Mouse (Mus musculus) telencephalon, adult 2 months (tissue): ENCODE data around the gene Srgap1.

Experiments
- DNase-seq: peaks from one replicate; pipeline ENCODE4 v3.0.0-alpha.2; 2011; ENCODE audit warnings: low read depth, low spot score

Srgap1 gene

DNA sequence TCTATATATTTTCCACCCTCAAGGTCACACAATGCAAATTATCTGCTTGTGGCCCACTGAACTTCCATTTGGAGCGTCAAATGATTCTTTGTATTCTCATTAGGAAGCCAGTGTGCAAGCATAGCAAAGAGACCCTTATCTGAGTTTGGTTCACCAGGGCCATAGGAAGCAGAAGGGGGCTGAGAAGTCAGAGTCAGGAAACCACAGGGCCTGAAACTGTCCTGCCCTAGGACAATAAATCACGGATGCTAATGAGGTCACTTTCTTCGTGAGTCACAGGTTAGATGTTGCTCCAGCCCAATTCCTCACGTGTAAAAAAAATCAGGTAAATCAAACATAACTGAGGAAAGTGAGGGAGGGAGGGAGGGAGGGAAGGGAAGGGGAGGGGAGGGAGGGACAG is 85.1 kb downstream of the Srgap1 start:
- no peak for DNase-seq

DNA sequence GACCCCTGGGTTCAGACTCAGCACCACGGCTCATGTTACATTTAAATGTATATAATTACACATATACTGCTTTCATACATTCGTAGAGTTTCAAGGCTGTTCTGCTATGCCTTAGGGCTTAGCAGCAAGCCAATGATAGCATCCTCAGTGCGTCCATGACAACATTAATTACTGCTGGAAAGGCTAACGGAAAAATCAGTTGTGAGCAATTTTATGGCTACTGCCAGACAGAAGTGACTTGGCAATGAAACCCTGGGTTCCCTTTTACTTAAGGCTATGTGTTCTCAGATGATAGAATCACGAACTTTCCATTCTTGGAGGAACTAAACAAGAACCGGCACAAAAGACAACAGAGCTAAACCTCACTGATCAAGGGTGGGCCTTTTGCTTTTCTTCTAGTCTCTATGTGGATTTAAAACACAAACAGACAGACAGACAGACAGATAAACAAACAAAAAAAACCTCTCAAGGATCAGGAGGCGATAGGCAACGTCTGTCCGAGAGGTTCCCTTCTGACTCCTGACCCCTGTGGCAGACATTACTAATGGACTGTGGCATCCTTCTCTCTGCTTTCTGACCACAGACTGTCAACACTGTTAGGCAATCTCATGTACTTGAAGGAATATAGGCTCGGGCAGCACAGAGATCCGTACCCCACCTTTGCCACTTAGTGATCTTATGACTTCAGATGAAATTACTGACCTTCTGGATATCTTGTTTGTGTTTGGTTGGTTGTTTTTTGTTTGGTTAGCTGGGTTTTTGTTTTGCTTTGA is 85.8 kb downstream of the Srgap1 start:
- no peak for DNase-seq

DNA sequence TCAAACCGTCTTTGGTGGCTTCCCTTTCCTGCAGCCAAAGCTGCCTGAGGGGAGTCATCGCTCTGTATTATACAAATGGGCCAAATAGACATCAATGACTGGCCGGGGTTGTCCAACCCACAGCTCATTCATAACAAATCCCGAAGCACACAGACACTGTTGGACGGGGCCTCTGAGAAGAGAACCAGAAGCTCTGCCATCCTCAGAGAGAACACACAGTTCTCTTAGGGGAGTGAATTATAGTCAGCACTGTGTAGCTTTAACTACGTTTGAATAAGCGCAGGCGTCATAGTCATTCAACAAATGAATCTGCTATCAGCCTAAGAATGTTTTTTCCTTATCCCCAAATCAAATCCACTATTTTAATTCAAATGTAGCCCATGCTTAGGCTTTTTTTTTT is 88.4 kb downstream of the Srgap1 start:
- DNase-seq = no peak

DNA sequence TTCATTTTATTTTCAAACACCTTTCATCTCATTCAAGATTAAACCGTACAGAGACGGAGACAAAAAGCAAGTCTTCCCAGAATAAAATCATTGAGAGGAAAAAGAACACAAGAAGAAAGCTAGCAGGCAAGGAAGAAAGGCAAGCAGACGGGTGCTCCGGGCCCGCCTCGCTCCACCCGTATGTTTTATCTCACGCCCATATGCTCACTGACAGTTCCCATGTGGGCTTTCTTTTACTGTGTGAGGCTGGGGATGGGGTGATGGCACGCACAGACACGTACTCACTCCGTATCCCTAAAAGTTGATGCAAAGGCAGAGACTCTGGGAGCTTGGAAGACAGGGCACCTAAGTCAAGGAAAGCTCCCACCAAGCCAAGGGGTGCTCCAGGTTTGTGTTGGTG is 90.6 kb downstream of the Srgap1 start:
- DNase-seq = no peak

DNA sequence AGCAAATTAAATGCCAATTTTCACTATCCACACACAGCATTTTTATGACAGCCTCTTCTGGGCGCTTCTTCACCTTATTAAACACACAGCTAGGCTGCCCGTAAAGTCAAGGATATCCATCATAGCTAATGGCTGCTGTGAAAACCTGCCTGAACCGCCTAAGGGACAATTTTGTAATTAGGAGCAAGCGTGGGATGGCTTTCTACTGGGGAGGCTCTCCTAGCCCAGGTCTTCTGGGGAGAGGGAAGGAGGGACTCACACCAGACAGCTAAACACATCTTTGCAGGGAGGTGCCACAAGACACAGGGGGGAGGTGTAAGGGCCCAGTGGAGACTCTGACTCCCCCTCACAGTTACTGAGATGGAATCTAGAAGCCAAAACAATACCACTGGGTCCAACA is 91.4 kb downstream of the Srgap1 start:
- DNase-seq = no peak

DNA sequence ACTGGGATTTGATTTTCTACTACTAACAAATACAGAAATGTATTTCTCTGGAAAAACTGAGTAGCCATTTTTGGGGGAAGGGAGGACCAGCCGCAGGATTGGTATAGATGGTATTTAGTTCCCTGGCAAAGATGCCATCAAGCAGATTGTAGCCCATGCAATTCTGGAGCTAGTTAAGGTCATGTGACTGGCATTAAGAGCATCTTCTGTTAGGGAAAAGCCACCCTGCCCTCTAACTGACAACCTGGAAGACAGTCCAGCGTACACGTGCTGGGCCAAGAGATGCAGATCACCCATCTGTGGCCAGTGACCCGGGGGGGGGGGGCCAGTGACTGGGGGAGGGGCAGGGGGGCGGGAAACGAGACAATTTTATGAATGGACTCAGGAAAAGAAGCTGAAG is 92.2 kb downstream of the Srgap1 start:
- DNase-seq = no peak

DNA sequence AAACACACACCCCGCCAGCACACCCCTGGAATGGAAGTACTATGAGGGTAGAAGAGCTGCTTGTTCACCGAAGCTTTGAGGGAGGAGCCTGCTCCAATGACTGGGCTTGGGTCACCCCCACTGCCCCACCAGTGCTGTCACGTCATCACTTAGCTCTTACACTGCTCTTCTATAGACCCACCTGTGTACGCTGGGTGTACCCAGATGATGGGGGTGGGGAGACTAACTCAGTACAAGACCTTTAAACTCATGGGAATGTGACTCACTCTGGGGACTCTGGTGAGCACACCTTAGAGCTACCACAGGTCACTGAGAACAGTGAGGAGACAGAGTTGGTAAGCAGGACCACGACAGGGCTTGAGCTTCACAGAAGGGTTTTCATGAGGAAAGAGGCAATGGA is 94.1 kb downstream of the Srgap1 start:
- DNase-seq = no peak

DNA sequence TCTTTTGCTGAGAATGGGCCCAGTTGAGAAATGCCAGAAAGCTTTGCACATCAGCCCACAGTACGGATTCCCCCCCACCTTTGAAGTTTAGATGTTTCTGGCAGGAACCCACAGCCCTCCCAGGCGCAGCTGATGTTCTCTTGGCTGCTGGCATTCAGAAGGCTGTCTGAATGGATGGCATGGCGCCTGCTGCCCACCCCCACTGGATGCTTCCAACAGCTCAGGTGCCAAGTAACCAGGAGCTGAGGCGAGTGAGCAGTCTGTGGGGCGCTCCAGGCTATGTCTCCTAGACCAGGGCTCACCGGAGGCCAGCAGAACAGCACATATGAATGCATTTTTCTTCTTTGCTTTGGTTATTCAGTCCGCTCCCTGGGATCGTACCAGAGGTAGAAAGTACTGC is 100.9 kb downstream of the Srgap1 start:
- peak; percentile 47 for DNase-seq

DNA sequence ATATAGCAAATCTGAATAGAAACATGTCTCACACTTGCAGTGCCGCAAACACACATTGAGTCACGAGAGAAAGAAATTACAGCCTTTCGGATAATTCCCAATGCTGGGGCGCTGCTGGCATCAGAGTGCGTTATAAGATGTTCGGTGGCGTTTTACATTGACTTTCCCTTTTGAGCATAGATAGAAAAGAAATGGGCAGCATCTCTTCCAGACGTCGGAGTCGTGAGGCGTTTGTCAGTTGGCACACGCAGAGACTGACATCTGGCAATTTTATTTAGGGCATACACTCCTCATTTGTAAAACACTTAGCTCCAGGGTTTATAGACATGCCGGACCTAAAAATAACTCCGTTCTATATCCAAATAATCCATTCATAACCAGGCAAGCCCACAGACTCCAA is 115.2 kb downstream of the Srgap1 start:
- no peak for DNase-seq

DNA sequence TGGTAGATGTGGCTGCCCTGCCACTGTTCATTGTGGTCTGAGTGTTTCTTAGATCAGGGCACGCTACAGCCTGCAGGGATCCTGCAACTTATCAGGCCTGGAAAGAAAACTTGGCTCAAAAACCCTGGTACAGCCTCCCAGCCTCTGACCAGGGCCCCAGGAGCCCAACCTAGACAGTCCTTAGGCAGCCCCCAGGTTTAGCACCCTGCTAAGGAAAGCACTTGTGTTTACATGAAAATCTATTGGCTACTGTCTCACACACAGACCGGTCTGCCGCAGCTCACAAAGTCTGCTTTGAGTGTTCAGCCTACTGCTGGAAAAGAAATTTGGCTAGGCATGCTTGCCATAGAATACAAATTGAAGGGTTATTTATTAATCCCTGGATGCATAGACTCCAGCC is 121.0 kb downstream of the Srgap1 start:
- DNase-seq = no peak

DNA sequence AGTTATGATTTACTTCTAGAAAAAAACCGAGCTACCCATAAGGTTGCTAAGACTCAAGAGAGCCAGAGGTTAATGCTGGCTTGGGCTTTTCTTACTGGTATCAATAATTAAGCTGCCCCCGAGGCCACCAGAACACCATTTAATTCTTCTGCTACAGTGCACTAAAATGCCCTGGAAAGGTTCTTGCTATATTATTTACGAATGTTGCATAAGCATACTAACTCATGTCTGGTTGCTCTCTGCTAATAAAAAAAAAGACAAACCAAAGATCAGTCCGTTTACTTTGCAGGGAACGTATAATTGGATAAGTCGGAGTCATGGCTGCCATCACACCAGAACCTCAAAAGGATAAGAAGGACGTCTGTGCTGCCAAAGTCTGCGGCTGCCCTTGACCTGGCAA is 128.1 kb downstream of the Srgap1 start:
- no peak for DNase-seq

DNA sequence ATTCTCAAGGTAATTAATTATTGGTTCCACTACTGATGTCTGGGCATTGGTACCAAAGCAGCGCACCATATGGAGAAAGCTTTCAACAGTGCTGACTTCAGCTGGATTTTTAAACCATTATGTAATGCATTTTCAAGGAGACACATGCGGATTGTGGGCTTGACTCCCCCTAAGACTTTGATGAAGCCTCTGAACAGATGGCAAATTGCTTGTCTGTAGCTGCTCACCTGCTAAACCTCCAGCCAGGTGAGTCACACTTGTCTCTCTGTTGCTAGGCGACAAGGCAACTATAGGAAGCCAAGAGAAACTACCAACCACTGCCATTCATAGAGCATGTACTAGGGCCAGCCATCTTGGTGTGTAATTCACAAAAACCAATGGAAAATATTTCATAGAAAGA is 128.5 kb downstream of the Srgap1 start:
- DNase-seq = no peak

DNA sequence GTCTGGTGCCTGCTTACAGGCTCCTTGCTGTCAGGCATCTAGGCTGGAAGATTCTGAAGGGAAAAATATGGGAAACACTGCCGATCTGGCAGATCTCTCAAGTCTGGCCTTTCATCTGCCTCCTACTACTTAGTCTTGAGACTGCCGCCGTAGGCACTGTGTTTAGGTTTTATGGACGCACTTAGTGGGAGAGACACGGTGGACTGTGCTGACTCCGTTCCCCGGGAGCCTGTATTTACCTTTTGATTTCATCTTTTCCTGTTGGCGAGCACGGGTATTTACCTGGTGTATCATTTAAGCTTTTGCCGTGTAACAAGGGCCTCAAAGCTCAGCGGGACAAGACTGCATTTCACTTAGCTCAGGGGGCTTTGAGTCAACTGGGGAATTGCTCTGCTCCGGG is 131.6 kb downstream of the Srgap1 start:
- DNase-seq = no peak

DNA sequence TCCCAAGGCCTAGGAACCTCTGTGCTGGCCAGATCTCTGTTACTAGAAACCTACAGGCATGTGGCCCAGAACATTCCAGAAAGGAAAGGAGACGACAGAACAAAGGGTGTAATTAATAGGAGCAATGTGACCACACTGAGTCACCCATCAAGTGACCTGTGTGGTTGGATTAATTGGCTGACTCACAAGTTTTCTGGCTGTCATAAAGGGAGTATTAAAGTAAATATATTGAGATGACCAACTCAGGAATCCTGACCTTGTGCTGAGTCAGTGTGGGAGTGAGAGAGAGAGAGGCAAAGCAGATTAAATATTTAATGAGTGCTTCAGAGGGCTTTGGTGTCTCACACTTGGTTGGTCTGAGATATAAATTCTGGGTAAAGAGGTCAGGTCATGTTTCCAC is 143.0 kb downstream of the Srgap1 start:
- no peak for DNase-seq

DNA sequence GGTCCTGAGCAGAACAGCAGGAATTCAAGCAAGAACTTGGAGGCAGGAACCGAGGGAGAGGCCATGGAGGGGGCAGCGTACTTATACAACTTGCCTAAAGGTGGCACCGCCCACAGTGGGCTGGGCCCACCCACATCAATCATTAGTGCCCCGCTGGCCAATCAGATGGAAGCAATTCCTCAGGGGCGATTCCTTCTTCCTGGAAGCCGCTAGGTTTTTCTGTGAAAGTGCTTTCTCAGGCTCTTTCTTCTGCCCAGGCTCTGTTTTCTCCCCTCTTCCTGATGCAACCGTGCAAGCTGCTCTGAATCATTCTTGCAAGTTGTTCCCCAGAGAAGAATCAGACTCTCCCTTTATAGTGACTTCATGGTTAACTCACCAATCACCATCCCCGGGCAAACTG is 144.5 kb downstream of the Srgap1 start:
- DNase-seq = no peak

DNA sequence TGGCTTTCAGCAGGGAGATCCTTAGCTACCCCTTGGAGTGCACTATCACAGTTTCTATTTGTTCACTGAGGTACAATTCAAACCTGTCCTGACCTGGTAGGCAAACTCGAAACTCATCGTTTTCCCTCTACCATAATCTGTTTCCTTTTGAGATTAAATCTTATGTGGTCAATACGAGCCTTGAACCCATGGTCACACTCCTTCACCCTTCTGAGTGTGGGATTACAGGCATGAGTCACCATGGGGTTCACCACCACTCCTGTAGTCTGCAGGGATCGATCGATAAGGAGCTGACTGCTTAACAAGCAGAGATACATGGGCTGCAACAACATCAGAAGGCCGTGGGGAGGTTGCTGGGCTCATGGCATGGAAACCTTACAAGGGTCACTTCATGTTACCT is 146.3 kb downstream of the Srgap1 start:
- no peak for DNase-seq

DNA sequence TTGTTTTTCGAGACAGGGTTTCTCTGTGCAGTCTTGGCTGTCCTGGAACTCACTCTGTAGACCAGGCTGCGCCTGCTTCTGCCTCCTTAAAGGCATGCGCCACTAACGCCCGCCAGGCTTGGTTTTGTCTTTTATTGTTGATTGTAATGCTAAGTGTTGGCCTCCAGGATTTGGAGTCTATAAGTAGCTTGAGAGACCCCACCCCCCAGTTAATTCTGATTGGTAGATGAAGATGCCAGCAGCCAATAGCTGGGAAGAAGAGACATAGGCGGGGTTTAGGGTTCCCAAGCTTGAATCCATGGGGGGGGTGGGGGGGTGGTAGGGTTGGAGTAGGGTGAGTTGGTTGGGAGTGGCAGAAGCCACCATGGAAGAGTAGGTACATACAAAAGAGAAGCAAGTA is 147.4 kb downstream of the Srgap1 start:
- no peak for DNase-seq

DNA sequence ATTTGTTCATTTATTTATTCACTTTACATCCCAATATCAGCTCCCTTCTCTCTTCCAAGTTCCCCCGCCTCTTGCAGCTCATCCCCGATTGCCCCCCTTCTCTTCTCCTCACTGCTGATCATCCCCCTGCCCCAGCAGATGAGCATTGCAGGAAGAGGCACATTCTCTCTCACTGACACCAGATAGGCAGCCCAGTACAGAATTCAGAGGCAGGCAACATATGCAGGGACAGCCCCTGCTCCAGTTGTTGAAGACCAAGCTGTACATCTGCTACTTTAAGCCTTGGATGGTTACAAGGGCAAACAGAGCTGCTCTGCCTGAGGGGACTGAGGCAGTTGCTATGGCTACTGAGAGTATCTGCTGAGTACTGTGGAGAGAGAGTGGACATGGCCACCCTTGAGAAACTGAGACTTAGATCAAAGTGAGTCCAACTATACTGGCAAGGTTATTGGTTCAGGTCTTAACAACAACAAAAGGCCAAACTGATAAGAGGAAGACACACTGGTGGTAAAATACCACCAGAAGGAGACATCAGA is 149.2 kb downstream of the Srgap1 start:
- no peak for DNase-seq

DNA sequence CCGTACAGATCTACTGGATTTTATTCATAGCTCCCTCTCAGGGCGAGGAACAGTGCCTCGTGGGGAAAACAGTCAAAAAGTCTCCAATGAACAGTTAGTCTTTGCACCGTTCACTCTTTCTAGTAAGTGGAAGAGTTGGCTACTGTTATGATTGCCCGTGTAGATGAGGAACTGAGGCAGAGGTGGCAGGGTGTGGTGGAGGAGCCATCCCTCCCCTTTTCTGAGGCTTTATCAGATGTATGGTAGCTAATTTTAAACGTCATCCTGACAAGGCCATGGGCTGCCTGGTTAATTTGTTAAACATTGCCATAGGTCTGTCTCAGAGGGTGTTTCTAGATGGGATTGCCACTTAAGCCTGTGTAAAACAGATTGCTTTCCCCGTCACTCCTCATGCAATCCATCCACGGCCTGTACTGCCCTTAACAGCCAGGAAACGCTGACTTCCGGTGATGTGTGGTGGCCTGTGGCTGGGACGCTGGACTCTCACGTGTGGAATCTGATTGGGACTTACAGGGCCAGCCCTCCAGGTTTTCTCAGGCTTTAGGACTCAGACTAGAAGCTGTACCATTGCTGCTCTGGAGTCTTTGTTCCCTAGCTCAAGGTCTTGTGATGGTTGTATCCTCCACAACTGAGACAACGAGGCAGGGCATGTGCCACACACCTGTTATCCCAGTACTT is 155.6 kb downstream of the Srgap1 start:
- no peak for DNase-seq

DNA sequence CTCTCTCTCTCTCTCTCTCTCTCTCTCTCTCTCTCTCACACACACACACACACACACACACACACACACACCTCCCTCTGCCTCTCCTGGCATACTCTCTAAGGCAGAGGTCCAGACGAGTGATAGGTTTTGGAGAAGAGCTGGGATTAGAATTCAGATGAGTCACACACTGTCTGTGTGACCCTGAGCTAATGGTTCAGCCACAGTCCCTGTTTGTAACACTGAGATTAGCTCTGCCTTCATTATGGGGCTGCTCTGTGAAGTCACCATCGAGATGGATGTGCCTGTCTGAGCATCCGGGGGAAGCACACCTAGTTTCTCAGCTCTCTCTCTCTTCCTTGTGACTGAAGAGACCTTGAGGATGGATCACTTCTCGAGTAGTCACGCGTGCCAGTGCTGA is 157.1 kb downstream of the Srgap1 start:
- no peak for DNase-seq

DNA sequence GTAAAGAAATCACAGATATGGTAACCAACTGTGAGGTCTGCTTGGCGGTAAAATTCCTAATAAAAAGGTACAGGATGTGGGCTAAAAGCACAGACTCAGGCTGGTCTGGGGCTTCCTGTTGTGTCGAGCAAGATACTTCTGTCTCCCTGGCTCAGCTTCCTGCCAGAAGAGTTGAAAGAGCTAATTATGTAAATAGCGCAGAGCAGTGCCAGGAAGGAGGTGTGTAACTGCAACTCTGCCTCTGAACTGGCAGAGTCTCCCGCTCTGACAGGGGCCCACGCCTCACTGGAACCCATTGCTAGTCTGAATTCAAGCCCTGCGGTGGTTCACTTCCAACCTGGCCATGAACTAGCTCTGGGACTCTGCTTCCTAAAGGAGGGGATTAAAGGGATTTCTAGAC is 160.3 kb downstream of the Srgap1 start:
- peak; percentile 64 for DNase-seq

DNA sequence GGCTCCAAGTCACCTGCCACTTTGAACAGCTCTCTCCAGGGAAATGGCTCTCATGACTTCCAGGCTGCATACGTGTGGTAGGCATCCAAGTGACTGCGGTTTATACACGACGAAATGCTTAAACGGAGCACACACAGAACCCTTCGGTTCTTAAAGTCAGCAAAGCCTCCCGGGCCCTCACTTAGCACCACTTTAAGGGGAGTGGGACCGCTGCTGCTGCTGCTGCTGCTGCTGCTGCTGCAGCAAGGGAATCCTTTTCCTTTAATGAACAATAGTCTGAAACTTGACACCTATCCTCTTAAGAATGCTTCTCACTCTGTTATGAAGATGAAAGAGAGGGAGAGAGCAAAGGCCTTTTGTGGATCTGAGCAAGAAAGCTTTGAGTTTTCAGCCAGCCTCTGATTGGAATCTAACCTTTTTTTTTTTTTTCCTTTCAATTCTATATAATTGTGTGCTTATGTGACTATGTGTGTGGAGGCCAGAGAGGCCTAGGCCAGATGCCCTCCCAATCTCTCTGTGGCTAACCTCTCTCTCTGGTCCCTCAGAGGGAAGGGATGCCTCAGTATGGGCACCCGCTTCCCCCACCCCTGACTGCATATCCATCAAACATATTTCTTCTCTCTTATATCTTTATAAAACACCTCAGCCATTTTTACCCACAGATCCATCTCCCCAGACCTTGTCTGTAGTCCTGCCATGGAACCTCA is 161.4 kb downstream of the Srgap1 start:
- no peak for DNase-seq

DNA sequence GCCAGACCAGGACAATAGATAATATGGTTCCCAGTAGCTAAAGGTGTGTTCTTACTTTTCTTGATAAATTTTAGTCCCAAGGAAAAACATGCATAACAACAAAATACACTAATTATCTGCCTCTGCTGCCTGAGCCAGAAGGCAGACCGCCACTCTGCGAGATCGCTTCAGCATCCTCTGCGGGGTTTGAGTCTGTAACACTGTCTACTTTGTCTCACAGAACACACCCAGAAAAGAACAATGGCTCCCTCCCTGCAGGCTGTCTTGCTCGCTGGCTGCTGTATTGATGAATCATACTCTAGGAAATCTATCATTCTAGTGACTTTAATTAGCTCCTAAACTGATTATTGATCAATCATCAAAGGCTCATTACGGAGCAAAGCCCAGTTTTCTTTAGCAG is 164.7 kb downstream of the Srgap1 start:
- DNase-seq = no peak
